Mouse (Mus musculus) kidney, adult 2 months (tissue): ENCODE results near the gene Npffr2.

ENCODE experiments used
- CTCF ChIP-seq: fragments of 200-500 bp; conservative IDR thresholded peaks from 2 replicates; pipeline ENCODE4 v1.5.1; 2011; ENCODE audit warnings: low read depth, mild to moderate bottlenecking, control low read depth, low read length, moderate library complexity, mixed read lengths; ENCODE audit not compliant: insufficient read depth, insufficient read length
- POLR2A ChIP-seq: fragments of 200-500 bp; IDR thresholded peaks from one replicate; pipeline ENCODE4 v1.6.1; 2011; ENCODE audit warnings: low read depth, low read length, control low read depth

- TF ChIP-seq CTCF (no peak), POLR2A (no peak)
Measured at GRCm38 (mm10) chr5:89578678-89579077, 51.4 kb downstream of the Npffr2 start.
